Mouse (Mus musculus) forelimb bud, embryonic 11.5 days (tissue): Measurements from ENCODE around the gene Cyp4a32.
"Not testable (repeated sequence)": the region's sequence is repeated elsewhere in the genome, so short reads cannot be mapped to it uniquely, and the experiment has no call there.

ENCODE experiments used
- DNase-seq: peaks from one replicate; pipeline ENCODE4 v3.0.0-alpha.2; 2012; ENCODE audit warnings: low read depth, low spot score

The Cyp4a32 gene

DNA sequence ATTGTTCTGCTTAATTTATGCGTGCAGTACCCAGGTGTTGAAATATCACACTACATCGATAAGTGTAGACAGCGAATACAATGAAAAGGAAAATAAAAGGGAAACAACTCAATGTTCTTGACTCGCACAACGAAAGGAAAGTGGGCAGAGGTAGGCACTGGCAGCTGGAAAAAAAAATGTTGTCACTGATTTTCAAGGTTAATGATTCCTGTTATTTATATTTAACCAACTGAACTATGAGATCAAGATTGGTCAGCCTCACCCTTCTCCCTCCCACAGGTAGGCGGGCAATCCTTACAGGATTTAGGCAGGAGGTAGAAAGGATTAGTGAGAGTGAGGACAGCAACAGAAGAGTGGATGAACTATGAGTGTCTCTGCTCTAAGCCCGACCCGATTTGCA is at the start of gene Cyp4a32:
Gene Cyp4a32 (plus strand): TSS at position 359 of the 400 bp plus-strand sequence.
- DNase-seq = not testable (repeated sequence)

DNA sequence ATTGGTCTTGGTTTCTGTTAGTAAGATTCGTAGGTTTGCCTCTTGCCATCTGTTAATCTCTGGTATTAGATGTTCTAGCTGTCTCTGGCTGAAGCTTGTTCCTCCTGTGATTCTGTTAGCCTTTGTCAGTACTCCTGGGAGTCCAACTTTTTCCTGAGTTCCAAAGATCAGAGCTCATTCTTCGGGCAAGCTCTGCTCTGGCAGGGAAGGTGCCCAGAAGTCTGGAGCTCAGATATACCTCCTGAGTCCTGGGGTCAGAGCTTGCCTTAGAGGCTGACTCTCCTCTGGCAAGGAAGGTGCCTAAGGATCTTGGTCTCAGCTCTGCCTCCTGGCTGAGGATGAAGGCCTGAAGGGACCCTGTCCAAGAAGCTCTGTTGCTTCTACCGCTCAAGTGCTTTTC is 48.0 kb upstream of the Cyp4a32 start:
- no peak for DNase-seq

DNA sequence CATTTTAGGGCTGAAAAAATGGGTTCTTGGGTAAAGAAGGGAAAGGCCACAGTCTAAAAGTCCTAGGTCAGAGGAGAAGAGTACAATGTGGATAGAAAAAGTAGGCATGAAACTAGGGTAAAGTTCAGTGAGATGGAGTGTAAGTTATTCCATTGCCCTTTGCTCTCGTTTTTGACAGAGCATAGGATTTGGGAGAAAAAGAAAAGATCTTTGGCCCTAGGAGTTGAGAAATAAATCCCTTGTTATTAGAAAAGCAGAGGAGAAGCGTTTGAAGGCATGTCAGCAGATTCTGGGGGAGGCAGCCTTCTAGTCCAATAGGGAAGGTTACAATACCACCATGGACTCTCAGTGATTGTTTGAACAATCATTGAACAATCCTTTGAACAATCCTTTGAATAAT is 45.3 kb upstream of the Cyp4a32 start:
- no peak for DNase-seq

DNA sequence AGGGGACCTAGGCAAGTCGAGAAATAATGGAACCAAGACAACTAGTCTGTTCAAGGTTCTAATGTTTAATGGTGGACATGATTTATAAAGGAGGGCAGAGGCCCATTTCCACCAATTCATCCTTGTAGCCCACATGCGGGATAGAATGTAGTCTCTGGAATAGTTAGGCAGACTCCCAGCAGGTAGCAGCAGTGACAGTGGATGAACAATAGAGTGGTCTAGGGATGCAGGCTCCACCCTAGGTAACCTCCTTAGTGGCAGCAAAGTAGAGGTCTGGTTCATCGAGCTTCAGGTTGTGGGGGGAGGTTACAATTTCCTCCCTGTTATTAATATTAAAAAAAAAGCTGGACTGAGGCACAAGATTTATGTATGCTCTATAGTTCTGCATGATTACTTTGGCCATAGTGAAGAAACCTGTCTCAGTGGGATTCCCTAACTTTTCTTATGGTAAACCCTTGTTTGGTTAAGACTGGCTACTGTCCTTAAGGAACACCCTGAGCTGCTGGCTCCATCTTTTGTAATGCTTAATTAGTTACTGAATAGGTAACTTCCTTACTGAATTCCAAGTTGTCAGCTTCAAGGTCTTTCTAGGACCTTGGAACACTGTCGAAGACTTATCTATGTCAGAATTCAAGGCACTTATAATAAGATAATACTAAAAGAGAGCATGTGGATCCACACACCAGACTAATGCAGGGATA is 42.8 kb upstream of the Cyp4a32 start:
- DNase-seq = no peak

DNA sequence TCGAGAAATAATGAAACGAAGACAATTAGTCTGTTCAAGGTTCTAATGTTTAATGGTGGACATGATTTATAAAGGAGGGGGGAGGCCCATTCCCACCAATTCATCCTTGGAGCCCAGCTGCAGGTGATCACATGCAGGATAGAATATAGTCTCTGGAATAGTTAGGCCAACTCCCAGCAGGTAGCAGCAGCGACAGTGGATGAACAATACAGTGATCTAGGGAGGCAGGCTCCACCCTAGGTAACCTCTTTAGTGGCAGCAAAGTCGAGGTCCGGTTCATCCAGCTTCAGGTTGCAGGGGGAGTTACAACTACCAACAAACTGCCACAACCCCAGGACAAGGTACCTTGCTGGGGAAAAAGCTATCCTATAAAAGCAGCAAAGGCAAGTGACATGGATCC is 39.5 kb upstream of the Cyp4a32 start:
- not testable (repeated sequence) for DNase-seq

DNA sequence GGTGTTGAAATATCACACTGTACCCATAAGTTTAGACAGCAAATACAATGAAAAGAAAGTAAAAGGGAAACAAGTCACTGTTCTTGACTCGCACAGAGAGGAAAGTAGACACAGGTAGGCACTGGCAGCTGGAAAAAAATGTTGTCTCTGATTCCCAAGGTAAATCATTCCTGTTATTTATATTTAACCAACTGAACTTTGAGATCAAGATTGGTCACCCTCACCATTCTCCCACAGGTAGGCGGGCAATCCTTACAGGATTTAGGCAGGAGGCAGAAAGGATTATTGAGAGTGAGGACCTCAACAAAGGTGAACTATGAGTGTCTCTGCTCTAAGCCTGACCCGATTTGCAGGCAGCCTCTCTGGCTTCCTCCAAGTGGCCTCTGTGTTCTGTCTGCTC is 37.4 kb upstream of the Cyp4a32 start, which contains the start of gene Cyp4a31:
Gene Cyp4a31 (plus strand): TSS at position 249 of the 400 bp plus-strand sequence.
- DNase-seq = no peak

DNA sequence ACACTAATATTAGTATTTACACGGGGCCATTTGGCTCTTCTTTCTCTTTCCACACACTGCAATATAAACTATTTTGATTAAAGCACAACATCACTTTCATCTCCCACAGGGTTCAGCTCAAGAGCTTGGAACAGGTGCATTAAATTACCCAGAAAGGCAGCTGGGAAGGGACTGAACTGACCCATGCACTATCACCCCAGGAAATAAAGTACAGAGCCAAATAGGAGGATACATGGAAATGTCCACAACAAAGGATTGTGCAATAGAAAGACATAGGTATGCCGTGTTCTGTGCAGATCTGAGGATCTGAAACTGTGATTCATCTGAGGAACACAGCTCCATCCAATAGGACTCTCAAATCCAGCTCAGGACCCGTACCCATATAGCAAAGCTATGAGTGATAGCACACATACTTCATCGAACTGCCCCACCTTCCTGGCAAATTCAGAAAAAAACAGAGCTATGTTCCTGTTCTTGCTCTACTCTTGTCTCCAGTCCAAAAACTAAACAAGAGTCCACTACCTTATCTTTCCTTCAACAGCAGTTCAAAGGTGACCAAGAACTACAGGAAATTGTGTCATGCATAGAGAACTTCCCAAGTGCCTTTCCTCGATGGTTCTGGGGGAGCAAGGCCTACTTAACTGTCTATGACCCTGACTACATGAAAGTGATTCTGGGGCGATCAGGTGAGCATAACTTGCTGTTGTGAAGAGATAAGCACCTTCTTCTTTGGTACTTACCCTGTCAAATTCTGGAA is 36.1 kb upstream of the Cyp4a32 start:
- not testable (repeated sequence) for DNase-seq

DNA sequence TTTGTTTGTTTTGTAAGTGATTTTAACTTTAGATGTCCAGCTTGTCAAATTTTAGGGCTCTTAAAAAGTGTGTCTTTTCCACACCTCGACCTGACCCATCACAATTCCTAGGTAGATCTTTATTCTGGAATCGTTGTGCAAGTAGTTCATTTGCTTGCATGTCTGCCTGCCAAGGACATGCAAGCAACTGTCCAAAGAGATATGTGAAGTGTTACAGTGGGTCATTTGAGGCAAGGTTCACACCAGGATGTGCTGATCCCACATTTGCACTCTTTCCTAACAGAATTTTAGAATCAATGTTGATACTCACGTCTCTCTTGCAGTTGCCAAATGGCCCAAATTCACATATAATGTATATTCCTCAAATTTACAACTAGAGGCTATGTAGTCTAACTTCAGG is 25.5 kb upstream of the Cyp4a32 start:
- no peak for DNase-seq

DNA sequence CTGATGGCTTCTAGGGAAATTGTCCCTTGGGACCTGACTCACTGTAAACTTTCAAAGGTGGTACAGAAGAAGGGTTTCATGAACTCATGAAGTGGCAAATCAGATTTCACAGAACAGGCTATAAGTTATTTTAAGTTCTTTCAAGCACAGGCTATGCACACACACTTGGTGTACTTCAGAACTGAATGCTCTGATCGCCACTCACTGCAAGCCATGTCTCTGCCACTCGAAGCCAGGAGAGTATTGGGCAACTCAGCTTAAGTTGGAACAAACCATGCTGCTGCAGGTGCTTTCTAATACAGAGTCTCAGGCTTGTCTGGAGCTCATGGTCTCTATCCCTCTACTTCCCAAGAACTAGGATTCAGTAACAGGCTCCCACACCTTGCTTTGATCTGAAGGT is 25.0 kb upstream of the Cyp4a32 start:
- DNase-seq = no peak

DNA sequence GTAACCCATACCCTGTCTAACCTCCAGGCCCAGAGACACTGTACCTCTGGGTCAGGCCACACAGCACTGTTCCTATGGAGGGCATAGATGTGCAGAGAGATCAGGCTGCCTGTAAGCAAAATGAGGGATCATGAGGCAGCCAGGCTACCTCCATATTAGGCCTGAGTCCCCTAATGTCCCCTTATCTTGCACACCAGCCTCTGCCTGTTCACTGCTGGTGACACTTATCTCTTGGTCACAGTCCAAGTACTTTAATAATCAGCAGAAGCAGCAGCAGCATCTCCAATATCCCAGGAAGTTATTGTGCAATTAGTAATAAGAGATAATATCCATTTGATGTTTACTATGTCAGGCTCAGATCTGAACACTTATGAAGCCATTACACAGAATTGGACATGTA is 17.7 kb upstream of the Cyp4a32 start:
- no peak for DNase-seq

DNA sequence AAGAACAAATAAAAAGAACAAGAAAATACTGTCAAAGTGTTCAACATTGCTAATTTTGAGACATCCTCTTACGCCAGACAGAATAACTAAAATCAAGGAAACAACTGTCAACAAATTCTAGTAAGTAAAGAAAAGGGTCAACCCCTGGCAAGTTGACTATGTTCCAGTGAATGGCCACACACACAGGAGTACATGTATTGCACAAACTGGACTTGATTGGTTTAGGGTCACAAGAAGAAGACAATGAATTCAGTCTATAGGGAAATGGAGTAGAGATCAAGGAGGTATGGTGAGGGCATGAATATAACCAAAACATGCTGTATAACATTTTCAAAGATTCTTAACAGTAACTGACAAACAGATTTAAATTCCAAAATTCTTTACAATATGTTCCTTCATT is 4.4 kb upstream of the Cyp4a32 start:
- no peak for DNase-seq

DNA sequence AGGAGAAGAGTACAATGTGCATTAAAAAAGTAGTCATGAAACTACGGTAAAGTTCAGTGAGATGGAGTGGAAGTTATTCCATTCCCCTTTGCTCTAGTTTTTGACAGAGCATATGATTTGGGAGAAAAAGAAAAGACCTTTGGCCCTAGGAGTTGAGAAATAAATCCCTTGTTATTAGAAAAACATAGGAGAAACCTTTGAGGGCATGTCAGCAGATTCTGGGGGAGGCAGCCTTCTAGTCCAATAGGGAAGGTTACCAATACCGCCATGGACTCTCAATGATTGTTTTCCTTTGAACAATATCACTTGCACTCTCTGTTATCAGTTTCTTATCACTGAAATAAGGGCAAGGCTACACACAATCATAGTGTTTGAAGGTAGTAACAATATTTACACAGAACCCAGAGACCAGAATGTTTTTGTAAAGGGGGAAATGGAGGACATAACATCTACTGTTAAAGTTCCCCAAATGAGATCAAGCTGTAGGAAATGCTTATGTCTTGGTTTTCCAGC is 3.9 kb upstream of the Cyp4a32 start:
- no peak for DNase-seq

DNA sequence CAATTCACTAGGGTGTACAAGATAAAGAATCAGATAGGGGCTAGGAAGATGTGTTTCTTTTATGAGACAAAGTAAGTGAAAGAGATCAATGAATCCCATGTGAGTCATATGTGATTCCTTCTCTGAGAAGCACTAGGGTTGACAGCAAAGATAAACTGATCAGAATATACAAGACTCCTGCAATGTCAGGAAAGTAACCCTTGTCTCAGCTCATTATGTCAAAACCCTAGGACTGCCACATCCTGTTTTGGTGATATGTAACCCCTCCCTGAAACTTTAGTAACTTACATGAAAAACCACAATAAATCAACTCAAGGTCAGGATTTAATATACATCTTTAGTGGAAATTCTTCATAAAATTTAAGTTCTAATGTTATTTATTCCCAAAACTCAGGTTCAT is 13.2 kb downstream of the Cyp4a32 start:
- DNase-seq = no peak

DNA sequence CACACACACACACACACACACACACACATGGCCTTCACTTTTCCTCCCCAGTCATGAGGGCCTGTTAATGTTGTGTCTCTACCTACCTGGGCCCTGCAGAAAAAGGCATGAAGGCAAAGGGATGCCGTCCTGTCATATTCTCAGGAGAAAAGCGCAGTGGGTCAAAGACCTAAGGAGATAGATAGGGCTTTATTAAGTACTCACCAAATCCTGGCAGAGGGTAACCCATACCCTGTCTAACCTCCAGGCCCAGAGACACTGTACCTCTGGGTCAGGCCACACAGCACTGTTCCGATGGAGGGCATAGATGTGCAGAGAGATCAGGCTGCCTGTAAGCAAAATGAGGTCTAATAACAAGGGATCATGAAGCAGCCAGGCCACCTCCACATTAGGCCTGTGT is 24.8 kb downstream of the Cyp4a32 start:
- not testable (repeated sequence) for DNase-seq

DNA sequence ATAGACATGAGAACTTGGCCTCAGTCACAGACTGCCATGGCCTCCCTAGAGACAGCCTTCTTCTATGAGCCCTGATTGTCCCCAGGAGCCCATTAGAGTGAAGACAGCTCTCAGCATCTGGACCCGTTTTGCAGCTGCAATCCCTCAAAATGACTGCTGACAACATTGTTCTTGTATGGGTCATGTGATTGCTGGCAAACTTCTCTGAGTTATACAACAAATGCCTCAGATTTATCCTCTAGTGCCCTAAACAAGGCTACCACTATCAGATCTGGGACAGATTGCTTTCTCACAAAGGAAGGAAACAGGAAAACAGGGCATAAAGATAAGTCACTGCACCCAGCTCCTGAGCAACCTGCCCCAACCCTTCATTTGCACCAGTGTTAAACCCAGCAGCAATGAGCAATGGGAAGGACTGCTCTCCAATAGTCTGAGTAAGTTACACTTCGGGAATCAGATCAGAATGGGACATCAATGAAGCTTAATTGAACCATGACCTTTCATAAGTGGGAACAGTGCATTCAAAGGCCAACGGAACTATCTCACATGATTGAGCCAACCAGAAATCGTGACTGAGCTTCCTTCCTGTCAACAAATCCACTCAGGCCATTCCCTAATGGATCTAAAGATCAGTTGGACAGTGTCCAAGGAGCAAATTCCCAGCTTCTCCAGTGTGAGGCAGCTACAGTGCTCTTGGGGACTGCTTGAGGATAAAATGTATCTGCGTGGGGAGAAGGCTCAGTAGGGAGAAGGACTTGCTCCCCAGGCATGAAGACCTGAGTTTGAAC is 42.4 kb downstream of the Cyp4a32 start:
- DNase-seq = no peak

DNA sequence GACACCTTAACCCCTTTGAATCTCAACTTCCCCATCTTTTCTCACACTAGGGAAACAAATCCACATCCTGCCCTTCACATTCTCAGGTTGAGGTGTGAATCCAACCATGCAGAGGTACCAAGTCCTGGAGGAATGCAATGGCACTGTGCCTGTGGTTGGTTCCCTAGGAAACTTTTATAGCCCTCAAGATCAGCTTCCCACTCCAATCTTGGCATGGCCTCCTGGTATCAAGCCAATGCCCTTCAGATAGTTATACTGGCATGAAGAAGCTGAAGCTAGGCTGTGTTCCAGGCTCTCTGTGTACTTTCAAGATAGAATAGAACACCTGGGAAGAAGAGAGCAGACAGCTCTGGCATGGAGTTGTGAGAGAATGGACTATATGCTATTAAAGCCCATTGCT is 44.6 kb downstream of the Cyp4a32 start:
- DNase-seq = no peak

DNA sequence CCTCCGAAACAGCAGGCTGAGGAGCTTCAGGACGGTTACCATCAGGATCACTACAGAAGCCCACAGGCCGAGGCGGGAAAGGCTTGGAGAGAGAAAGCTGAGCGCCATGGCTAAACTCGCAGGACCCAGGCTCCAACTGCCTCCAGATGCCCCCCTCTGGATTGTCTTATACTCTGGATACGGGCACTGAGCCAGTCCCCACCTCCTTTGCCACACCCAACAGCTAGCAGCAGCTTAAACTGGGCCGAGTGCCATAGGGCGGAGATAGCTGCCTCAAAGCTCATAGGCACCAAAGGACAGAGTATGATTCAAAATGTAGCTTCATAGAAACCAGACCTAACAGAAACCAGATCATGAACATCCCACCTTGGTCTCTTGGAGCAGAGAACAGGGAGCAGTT is 46.8 kb downstream of the Cyp4a32 start, which contains the start of gene Cyp4b1:
Gene Cyp4b1 (minus strand): TSS at position 144 of the 400 bp plus-strand sequence.
- no peak for DNase-seq

DNA sequence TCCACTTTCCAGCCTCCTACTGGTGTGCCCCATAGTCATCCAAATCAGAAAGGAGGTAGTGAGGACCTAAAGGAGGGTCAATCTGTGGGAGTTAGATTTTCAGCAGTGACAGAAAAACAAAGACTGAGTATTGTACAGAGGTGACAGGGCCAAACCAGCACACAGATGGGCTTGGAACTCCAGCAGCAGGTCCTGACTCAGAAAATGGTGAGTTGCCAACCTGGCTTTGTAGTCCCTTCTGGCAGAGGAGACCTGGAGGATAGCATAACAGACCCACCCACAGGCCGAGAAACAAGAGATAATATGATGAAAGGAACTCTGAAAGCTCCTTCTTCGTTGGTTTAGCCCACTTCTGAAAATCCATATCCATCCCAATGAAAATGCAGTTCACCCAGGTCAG is 48.0 kb downstream of the Cyp4a32 start:
- no peak for DNase-seq

DNA sequence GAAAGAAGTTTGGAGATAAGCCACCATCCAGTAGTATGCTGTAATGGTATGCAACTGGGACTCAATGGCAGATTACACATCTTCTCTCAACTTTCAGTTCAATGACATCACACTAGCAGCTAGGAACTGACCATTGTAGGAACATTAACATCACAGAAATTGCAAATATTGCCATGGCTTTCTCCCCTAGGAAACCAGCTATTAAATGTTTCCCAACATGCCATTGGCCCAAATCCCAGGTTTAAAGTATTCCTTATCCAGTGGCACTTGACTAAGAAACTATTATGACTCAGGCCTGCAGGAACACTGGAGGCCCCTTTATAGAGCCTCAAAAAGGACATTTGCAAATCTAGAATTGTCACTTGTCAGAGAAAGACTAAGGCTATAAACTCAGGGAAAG is 48.6 kb downstream of the Cyp4a32 start:
- DNase-seq = no peak

DNA sequence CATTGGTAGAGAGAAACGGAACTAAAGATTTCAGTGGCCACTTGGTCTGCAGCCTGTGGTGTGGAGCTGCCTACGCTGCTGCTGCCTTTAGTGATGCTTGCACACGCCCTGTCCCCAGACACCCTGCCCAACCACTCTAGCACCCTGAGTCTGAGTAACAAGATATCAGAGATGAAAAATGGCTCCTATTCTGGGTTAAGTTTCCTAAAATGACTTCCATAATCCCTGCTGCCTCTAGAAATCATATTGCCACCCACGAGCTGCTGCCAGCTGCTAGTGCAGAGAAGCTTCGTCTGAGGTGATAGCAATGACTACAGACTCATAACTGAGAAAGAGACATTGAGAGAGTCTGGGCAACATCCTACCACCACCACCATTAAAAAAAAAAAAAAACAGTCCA is 50.1 kb downstream of the Cyp4a32 start:
- no peak for DNase-seq

DNA sequence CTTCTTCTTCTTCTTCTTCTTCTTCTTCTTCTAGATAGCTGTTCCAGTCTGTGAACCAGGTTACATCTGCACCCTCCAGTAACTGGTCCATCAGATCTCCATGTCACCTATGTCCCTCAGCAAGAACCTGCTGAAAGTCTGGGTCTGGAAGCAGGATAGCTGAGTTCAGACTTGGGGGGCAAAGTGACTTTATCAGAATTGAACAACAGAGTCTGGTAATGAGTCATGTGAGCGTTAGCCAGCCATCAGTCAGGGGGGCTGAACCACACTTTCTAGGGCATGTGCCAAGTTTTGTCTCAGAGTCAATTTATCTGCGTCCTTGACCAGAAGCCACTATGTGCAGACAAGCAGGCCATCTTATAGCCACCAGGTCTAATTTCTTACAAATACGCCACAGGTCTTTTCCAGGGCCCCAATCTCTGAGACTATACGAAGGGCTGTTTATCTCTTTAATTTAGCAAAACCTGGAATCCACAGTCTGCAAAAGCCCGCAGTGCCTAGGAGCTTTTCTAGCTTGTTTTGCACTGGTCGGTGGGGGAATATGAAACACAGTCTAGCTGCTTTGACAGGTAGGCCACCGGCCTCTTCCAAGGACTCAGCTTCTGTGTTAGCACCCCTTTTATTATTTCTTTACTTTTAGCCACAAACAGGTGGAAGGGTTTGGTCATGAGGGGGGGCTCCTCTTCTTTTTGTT is 55.2 kb downstream of the Cyp4a32 start:
- not testable (repeated sequence) for DNase-seq
